Mouse (Mus musculus) limb, embryonic 12.5 days (tissue): ENCODE measurements at regions not wholly inside any gene's neighbourhood (a gene's known extent, or its start where the extent isn't known, plus 50 kb on each side); places are given as distances from the start of the nearest gene placed in this dataset.

ENCODE experiments used
- ATAC-seq: fragments of 200-750 bp; cut with Nextera tagmentation; 2 replicates; pipeline ENCODE4 v1.8.0; 2017; ENCODE audit warnings: low read depth, moderate TSS enrichment; ENCODE audit not compliant: insufficient number of reproducible peaks, insufficient read depth, low FRiP score, low TSS enrichment
- H3K27ac ChIP-seq: fragments of 300-500 bp; sonication (generic); 2 replicates; pipeline ENCODE4 v1.5.1; 2016; ENCODE audit warnings: mild to moderate bottlenecking, moderate library complexity
- H3K27me3 ChIP-seq: fragments of 300-500 bp; sonication (generic); 2 replicates; pipeline ENCODE4 v1.6.1; 2016; ENCODE audit warnings: mild to moderate bottlenecking, moderate library complexity
- H3K36me3 ChIP-seq: fragments of 300-500 bp; sonication (generic); 2 replicates; pipeline ENCODE4 v1.6.1; 2016; ENCODE audit warnings: mild to moderate bottlenecking, moderate library complexity
- H3K4me1 ChIP-seq: fragments of 300-500 bp; sonication (generic); replicated peaks from 2 replicates; pipeline ENCODE4 v1.6.1; 2016
- H3K4me2 ChIP-seq: fragments of 300-500 bp; sonication (generic); 2 replicates; pipeline ENCODE4 v1.6.1; 2016; ENCODE audit warnings: mild to moderate bottlenecking, moderate library complexity
- H3K4me3 ChIP-seq: fragments of 300-500 bp; sonication (generic); replicated peaks from 2 replicates; pipeline ENCODE4 v1.5.1; 2016; ENCODE audit warnings: mild to moderate bottlenecking
- H3K9ac ChIP-seq: fragments of 300-500 bp; sonication (generic); replicated peaks from 2 replicates; pipeline ENCODE4 v1.6.1; 2016; ENCODE audit warnings: mild to moderate bottlenecking, moderate library complexity
- H3K9me3 ChIP-seq: fragments of 300-500 bp; sonication (generic); 2 replicates; pipeline ENCODE4 v1.6.1; 2016; ENCODE audit warnings: mild to moderate bottlenecking, moderate library complexity
- WGBS: fragments of 180-500 bp; shearing (Covaris S2); methylation state at CpG from one replicate; pipeline ENCODE4 v1.1.7; 2016; 5-methylcytosine and 5-hydroxymethylcytosine counted together

DNA sequence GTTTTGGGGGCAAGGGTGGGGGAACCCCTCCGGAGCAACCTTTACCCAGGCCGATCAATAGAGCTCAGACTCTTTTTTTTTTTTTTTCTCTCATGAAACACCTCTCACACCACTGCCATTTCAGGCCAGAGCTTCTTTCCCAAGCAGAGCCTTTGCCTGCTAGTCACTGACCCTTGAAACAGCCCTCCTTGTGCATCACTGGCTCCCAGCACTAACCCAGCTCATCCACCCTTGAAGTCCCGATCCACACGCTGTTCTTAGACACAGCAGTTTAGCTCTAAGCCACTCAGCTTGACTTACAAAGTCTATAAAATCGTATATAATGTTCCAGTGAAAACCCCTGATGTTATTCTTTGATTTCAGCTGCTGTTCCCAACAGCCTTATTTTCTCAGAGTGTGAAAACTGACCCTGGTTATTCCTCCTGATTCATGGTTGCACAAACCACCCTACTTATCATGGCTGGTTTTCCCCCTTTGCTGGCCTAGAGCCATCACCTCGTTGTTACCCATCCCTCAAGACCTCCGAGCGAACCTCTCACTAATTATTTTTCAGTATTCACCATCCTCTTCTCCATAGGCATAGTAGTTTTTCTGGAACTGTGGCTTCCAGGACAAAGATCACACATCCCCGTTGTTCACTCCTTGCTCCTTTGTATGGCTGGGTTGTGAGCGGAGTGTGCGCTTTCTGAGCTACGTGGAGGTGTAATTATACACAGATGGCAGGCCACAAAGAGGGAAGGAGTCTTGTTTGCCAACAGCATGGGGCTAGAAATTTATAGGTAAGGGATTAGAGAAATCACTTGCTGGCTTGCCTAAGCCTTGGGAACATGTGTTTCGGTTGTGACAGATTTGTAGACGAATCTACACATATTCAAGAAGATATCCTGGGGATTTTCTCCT is 287.6 kb upstream of the Gm10131 start:
- no peak overlapping the region for H3K4me3 ChIP-seq
- ATAC-seq: peak; percentile 71; the same call in 1 of the 2 replicates
- H3K9ac ChIP-seq: no peak overlapping the region
- peaks cover 13% of the 10 kb centered on the region for H3K27me3 ChIP-seq
- peaks cover 4% of the 10 kb centered on the region; the same call in 1 of the 2 replicates for H3K9me3 ChIP-seq
- peak overlapping the region; percentile 9; the same call in 1 of the 2 replicates for H3K4me2 ChIP-seq
- peak overlapping the region; percentile 88 for H3K27ac ChIP-seq
- WGBS: 29% methylated on average over 14 of the region's 14 CpGs
- H3K36me3 ChIP-seq: no peaks in the 10 kb centered on the region
- peaks cover 31% of the 10 kb centered on the region for H3K4me1 ChIP-seq

DNA sequence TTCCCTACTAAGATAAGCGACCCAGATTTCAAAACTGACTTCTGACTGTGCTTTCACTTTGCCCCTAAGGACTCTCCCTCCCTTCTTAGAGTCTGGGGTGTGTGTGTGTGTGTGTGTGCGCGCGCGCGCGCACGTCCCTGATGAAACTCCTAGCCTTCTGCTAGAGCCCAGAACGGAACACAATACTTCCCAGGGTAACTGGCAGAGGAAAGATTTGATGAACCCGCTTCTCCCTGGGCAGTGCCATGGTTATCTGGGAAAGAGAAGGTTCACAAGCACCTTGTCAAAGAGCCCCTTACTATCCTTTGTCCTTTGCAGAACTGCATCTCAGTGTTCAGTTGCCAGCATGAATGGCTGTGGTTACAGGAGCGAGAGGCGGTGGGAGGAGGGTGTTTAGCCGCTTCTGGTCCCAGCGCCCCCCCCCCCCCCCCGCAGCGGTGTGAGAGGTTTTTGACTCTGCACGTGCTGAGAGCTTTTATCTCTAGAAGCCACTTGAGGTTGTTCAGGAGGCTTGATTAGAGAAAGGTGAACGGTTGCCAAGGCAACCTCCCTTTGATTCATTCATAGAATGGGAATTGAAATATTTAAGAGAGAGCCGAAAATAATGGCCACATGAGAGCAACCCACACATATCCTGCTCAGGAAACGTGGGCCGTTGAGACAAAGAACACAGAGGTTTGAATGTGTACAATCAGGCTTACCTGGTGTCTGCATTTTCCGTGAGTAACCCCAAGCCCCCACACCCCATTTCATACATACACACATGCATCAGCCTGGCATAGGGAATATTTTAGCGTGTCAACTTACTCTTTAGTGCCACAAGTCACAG is 286.3 kb upstream of the Gm10131 start:
- peak; percentile 43; the same call in 1 of the 2 replicates for ATAC-seq
- Histone ChIP-seq H3K4me2 (peak overlapping the region; percentile 31), H3K9ac (no peak overlapping the region), H3K36me3 (no peaks in the 10 kb centered on the region), H3K27me3 (peaks cover 5% of the 10 kb centered on the region; the same call in 1 of the 2 replicates), H3K27ac (peak overlapping the region; percentile 88), H3K9me3 (peaks cover 4% of the 10 kb centered on the region; the same call in 1 of the 2 replicates), H3K4me3 (no peak overlapping the region), H3K4me1 (peaks cover 35% of the 10 kb centered on the region)
- WGBS: 43% methylated on average over 22 of the region's 23 CpGs

DNA sequence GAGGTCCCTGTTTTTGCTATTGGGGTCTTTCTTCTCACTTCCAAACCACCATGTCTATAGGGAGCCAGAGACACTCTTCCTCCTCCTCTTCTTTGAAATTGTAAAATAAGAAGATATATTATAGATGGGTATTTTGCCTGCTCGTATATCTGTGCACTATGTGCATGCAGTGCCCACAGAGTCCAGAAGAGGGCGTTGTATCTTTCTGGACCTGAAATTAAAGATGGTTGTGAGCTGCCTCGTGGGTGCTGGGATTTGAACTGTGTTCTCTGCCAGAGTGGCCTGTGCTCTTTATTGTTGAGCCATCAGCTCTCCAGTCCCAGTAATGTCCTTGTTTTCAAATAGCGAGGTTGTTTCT is 285.7 kb upstream of the Gm10131 start:
- Histone ChIP-seq H3K4me1 (peaks cover 41% of the 10 kb centered on the region), H3K27me3 (peaks cover 5% of the 10 kb centered on the region; the same call in 1 of the 2 replicates), H3K9ac (no peak overlapping the region), H3K36me3 (no peaks in the 10 kb centered on the region), H3K4me2 (peak overlapping the region; percentile 31; the same call in 1 of the 2 replicates), H3K9me3 (peaks cover 4% of the 10 kb centered on the region; the same call in 1 of the 2 replicates), H3K27ac (peak overlapping the region; percentile 88; the same call in 1 of the 2 replicates), H3K4me3 (no peak overlapping the region)
- ATAC-seq: no peak
- WGBS: 69% methylated on average over 4 of the region's 4 CpGs

DNA sequence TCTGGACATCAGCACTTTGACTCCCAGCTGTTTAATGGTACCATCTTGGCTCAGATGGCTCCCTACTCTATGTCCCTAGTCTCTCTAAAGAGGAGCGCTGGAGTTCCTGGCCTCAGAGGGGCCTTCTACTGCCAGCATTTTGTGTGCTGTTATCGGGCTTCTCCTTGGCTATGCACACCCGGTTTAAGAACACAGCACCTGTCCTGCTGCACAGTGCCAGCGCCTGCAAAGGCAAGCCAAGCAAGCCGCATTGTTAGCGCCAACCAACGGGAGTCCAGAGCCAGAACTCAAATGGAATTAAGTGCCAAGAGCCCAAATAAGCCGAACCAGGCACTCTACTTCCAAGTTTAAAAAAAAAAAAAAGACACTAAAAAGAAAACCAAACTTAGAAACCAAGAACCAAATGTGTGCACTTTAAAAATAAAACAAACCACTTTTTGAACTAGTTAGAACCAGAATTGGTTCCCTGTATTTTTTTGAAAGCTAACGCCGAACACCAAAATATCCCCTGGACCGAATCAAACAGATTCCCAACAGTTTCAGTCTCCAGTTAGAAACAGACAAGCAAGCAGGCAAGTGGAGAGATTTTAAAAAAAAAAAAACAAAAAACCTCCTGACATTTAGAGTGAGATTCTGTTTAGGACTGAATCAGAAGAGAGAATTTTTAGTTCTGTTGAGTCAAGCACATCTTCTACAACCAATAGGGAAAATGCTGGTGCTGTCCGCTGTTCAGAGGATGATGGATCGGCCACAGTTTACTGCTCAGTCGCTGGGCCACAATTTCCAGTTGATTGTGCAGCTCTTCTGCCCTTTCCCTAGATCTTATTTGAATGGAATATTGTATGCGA is 281.7 kb upstream of the Gm10131 start:
- H3K9me3 ChIP-seq: peaks cover 4% of the 10 kb centered on the region; the same call in 1 of the 2 replicates
- H3K27ac ChIP-seq: peak overlapping the region; percentile 84
- no peak overlapping the region for H3K9ac ChIP-seq
- no peak for ATAC-seq
- no peak overlapping the region for H3K4me3 ChIP-seq
- H3K36me3 ChIP-seq: no peaks in the 10 kb centered on the region
- no peaks in the 10 kb centered on the region for H3K27me3 ChIP-seq
- H3K4me1 ChIP-seq: peaks cover 27% of the 10 kb centered on the region
- 84% methylated on average over 15 of the region's 15 CpGs for WGBS
- H3K4me2 ChIP-seq: peak overlapping the region; percentile 33

DNA sequence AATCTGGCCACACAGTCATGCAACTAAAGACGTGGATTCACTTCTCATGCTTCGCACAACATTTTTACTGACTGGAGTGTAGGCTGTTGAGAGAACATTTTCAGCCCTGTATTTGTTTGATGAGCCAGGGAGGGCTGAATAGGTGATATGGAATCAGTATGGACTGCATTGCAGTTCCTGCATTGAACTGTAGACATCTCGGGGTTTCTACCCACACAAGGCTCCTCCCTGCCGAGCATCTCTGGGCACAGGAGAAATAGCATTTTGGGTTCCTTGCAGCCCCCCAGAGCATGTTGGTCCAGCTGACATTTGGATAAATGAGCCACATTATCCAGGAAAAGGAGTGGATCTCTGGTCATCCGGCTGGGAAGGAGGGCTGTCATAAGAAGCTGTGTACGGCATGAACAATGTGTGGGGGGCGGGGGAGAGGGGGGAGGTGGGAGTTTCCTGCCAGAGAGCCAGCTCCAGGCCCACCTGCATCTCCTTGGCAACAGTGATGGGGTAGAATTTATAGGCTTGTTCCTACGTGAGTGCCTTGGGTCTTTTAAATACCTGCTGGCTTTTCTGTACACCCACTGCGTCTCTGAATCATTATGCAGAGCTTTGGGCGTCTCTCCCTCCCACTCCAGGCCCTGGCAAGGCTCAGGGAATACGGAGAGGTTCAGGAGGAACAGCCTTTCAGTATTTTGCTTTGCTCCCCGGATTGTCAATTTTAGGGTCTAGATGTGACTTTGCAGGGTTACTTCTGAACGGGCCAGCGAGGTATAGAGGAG is 280.9 kb upstream of the Gm10131 start:
- Histone ChIP-seq H3K27me3 (no peaks in the 10 kb centered on the region), H3K9ac (no peak overlapping the region), H3K4me2 (peak overlapping the region; percentile 33), H3K36me3 (no peaks in the 10 kb centered on the region), H3K4me3 (no peak overlapping the region), H3K9me3 (peaks cover 4% of the 10 kb centered on the region; the same call in 1 of the 2 replicates), H3K4me1 (peaks cover 19% of the 10 kb centered on the region), H3K27ac (peak overlapping the region; percentile 84)
- WGBS: 37% methylated on average over 14 of the region's 14 CpGs
- peak; percentile 85 for ATAC-seq

DNA sequence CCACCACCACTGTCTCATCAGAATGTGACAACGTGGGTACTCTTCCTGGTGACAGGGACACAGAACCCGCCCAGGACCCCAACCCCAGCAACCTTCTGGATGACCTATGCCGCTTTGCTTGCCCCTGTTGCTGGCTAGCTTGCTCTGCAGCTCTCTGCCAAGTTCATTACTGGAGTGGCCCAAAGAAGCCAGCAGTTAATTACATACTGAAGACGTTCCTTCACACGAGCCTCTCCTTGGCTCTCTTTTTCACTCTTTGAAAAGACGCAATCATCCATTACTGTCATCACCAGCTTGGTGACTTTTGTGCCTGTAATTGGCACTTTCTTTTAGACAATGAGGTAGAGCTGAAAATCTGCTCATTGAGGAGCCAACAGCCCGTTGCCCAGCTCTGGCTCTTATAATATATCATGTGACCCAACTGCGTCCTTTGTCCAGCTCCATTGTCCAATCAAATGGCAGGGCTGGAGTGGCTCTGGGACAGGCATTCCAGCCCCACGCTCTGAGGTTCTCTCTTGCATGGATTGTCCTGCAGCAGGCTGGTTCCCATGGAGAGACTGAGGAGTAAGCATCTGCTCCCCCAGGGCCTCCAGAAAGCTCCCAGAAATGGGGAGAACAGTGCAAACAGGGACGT is 274.4 kb upstream of the Gm10131 start:
- Histone ChIP-seq H3K4me2 (no peak overlapping the region), H3K4me3 (no peak overlapping the region), H3K9me3 (no peaks in the 10 kb centered on the region), H3K9ac (no peak overlapping the region), H3K27me3 (no peaks in the 10 kb centered on the region), H3K27ac (no peak overlapping the region), H3K4me1 (no peaks in the 10 kb centered on the region), H3K36me3 (no peaks in the 10 kb centered on the region)
- 81% methylated on average over 10 of the region's 10 CpGs for WGBS
- ATAC-seq: no peak

DNA sequence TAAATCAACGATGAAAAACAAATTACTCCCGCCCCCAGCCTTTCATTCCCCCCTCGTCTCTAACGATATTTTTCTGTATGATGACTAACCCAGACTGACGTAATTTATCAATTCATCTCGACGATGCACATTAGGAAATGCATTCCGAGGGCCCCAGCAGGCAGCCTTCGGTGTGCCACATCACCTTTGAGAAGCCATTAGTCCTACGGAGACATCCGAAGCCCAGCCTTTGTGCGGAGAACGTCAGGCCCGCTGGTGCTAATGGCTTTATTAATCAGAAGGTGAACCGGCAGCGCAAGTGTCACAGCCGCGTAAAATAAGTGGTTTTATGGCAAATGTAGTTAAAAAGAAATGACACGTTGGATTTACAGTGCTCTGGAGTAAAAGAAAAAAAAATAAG is 269.1 kb upstream of the Gm10131 start:
- Histone ChIP-seq H3K27ac (no peak overlapping the region), H3K9me3 (no peaks in the 10 kb centered on the region), H3K36me3 (no peaks in the 10 kb centered on the region), H3K27me3 (no peaks in the 10 kb centered on the region), H3K4me2 (no peak overlapping the region), H3K9ac (no peak overlapping the region), H3K4me3 (no peak overlapping the region), H3K4me1 (peaks cover 5% of the 10 kb centered on the region; the same call in 1 of the 2 replicates)
- ATAC-seq: no peak
- 53% methylated on average over 19 of the region's 19 CpGs for WGBS

DNA sequence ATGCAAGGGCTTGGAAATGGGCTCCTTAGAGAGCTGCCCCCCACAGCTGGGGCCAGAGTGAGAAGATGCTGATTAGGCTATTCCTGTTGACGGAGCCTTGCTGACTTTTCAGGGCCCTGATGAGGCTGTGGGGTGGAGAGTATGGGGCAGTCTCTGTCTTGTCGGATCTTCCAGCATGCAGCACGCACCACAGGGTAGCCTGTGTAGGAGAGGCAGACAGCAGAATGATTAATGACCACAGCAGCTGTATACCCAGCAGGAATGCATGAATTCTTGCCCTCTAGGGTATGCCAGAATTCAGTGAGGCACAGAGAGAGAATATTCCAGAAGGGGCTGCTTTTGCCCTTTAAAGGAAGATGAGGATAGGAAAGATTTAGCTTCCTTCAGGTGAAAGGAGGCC is 265.6 kb upstream of the Gm10131 start:
- no peak overlapping the region for H3K4me2 ChIP-seq
- peak; percentile 63; the same call in 1 of the 2 replicates for ATAC-seq
- no peak overlapping the region for H3K9ac ChIP-seq

DNA sequence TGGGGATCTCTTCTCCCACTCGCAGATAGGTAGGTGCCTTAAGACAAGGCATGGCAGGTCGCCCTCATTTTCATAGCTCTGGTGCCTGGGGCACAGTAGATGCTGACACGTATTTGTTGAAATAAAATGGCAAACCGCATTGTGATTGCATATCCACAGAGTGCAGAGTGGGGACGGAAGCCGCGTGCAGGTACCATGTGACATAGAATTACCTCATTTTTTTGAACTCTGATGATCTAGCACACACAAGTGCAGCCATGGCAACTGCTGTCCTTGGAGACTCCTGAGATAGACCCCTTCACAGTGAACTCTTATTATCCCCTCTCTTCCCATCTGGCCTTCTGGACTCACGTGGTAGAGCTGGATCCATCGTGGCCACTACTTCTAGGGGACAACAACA is 262.7 kb upstream of the Gm10131 start:
- H3K27me3 ChIP-seq: no peaks in the 10 kb centered on the region
- 88% methylated on average over 9 of the region's 9 CpGs for WGBS
- H3K9me3 ChIP-seq: no peaks in the 10 kb centered on the region
- ATAC-seq: no peak
- H3K4me1 ChIP-seq: peaks cover 19% of the 10 kb centered on the region
- H3K36me3 ChIP-seq: no peaks in the 10 kb centered on the region
- H3K9ac ChIP-seq: no peak overlapping the region
- no peak overlapping the region for H3K4me2 ChIP-seq
- no peak overlapping the region for H3K27ac ChIP-seq
- no peak overlapping the region for H3K4me3 ChIP-seq

More for the DNA sequence above, 265.6 kb upstream of the Gm10131 start:
- H3K27me3 ChIP-seq: no peaks in the 10 kb centered on the region
- H3K36me3 ChIP-seq: no peaks in the 10 kb centered on the region
- peaks cover 9% of the 10 kb centered on the region; the same call in 1 of the 2 replicates for H3K4me1 ChIP-seq
- H3K9me3 ChIP-seq: no peaks in the 10 kb centered on the region
- H3K4me3 ChIP-seq: no peak overlapping the region
- no peak overlapping the region for H3K27ac ChIP-seq
- WGBS: 19% methylated on average over 3 of the region's 3 CpGs

DNA sequence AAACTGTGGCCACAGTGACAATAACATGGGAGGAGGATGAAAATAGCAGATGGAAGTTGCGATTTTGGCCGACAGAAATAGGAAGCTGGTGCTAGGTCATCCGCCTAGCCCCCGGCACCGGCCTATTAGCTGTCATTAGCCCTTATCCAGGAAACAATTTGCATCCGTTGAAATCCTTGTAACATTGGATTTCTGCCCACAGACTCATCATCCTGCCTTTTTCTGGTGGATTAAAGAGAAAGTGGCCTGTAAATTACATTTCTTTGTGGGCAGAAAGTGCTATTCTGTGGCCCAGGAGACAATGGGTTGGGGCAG is 261.1 kb upstream of the Gm10131 start:
- Histone ChIP-seq H3K27ac (no peak overlapping the region), H3K9me3 (no peaks in the 10 kb centered on the region), H3K4me2 (no peak overlapping the region), H3K4me1 (peaks cover 19% of the 10 kb centered on the region), H3K36me3 (no peaks in the 10 kb centered on the region), H3K9ac (no peak overlapping the region), H3K27me3 (no peaks in the 10 kb centered on the region), H3K4me3 (no peak overlapping the region)
- WGBS: 84% methylated on average over 6 of the region's 6 CpGs
- ATAC-seq: no peak
